Mouse (Mus musculus) c-Kit-positive CD71-negative TER-119-negative erythroid progenitor cells, embryonic 14.5 days (primary cell): ENCODE data around the gene Mgme1.

Experiments used
- DNase-seq: peaks from one replicate; pipeline ENCODE4 v3.0.0-alpha.2; 2013; ENCODE audit warnings: low read depth

Gene Mgme1

GRCm38 (mm10) chr2:144270507-144271420 is at the start of gene Mgme1, which contains the start of gene Snx5:
Gene Mgme1, plus strand, starts transcription at chr2:144270663.
Gene Snx5, minus strand, starts transcription at chr2:144270906.
- DNase-seq, result peak; percentile 93

DNA sequence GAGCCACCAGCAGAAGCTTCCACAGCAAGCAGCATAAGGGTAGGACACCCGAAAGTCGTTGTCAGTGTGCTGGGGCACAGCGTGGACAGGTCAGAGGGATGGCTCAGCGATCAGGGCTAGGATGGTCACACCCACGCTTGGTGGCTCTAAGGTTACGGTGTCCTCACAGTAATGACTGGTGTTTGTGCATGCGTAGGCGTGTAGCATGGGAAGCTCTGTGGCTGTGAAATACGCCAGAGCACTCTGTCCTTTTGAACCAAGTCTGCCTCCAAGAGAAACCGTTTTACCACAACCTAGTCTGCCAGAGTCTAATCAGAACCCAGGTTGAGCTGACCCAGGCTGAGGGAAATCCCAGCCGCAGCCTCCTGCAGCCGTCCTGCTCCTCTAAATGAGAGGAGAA is 46.1 kb upstream of the Mgme1 start:
- no peak for DNase-seq

DNA sequence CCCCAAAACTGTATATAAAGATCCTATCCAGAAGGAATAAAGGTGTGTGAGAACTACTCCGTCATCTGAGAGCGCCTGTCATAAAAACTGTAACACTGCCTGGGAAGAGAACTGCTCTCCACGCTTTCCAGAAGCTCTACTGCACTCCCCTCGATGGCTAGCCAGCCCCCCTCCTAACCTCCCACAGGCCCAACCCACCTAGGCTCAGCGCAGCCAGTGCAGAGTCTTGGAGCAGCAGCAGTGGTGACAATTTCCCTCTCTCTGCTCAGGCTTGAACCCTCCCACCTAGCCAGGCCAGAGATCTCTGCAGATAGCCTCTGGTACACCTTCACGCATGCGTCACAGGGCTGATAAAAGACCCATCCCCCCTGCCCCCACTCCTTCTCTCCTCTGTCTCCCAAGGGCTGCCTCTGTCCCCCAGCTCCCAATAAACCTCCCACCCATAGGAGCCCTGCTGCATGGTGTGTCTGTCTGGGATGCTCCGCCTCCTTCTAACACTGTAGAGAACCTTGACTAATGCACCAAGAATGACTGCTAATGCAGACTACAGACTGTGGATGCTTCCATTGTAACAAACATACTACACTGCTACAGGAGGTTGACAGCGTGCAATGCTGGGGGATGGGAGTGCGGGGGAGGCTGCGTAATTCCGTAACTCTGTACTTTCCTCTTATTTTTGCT is 43.4 kb upstream of the Mgme1 start:
- DNase-seq, result no peak

- no peak for DNase-seq
These were observed 41.7 kb upstream of the Mgme1 start for GRCm38 (mm10) chr2:144228521-144229346.

DNA sequence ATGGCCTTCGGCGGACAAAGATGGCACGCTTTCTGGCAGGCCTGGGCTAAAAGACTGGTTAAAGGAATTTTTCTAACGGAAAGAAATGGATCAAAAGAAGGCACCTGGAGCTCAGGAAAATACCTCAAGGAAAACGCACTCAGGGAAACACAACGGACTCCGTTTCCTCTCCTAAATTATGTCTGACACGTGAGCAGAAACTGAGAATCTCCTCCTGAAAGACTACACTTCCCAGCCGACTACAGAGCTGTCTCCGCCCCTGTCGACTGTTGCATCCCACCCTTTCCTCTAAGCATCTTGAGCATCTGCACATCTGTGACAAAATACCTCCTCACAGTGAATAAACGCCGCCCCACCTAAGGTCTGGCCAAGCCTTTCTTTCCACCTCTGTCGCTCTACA is 40.8 kb upstream of the Mgme1 start:
- no peak for DNase-seq

GRCm38 (mm10) chr2:144230498-144230897 is 40.0 kb upstream of the Mgme1 start:
- no peak for DNase-seq

- no peak for DNase-seq
These were observed 39.3 kb upstream of the Mgme1 start for GRCm38 (mm10) chr2:144231115-144231514.

GRCm38 (mm10) chr2:144233534-144233933 is 36.9 kb upstream of the Mgme1 start:
- no peak for DNase-seq

DNA sequence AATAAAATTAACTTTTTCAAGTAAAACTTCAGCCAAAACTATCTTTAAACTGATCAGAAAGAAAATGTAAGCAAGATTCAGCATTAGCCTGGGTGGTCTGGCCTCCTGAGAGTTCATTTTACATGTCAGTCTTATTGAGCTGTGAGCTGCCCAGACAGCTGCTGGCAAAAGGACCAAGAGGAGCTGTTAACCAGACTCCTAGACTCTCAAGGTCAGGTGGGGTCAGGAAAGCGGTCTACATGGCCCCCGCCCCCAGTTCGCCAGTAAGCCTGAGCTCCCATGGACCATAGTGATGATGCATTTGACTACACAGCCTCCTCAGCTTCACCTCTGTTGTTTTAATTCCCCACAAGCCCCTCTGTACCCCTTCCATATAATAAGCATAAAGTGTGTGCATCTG is 34.7 kb upstream of the Mgme1 start:
- DNase-seq, result no peak

GRCm38 (mm10) chr2:144236791-144237584 is 33.5 kb upstream of the Mgme1 start:
- DNase-seq, result no peak

- no peak for DNase-seq
These were observed 32.1 kb upstream of the Mgme1 start for GRCm38 (mm10) chr2:144238341-144238740.

GRCm38 (mm10) chr2:144239318-144239717 is 31.1 kb upstream of the Mgme1 start:
- no peak for DNase-seq

DNA sequence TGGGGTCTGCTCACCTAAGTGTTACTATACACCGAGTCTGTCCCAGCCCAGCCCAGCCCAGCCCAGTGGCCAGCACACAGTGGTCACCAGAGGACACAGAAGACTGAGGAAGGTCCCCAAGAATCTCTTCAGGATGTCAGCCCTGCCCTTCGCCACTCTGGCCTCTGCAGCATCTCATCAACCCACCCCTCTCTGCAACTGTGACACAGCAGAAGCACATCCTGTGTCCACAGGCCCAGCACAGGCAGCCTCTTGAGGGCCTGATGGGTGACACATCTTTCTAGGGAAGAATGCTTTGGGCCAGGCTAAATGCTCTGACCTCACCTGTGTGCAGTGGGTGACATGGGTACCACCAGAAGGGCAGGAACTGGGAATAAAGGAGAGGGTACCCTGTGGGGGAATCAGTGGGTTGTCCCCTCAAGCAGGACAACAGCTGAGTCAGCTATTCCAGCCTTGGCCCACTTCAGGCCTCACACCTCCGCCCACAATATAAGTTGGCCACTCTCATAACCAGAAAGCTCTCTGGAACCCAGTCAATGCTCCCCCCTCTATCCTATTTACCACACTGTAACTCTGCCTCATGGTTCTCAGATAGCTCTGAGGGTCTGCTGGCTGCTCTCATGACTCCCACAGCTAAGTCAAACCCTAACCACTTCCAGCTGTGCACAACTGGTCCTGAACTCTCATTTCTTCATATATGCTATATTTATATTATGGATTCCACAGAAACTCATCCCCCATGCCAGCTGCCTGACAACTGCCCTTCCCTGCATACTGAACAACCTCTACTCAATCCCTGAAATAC is 30.2 kb upstream of the Mgme1 start:
- no peak for DNase-seq

GRCm38 (mm10) chr2:144245464-144245863 is 25.0 kb upstream of the Mgme1 start:
- DNase-seq, result no peak

DNA sequence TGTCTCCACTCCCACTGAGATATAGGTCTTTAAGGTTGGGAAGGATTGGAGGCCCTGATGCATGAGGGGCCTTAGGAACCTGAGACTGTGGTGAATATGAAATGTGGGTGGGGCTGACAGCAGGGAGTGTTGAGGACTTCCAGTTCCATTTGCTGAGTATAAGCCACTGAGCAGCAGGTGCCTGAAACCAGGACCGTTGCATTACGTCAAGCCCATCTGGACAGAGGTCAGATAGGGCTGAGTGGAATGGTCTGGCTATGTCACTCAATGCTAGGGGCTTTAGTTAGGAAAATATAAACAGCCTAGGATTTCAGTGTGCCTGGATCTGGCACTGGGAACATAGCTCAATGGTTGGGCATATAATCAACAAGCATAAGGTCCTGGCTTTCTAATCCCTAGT is 24.2 kb upstream of the Mgme1 start:
- DNase-seq, result no peak

DNA sequence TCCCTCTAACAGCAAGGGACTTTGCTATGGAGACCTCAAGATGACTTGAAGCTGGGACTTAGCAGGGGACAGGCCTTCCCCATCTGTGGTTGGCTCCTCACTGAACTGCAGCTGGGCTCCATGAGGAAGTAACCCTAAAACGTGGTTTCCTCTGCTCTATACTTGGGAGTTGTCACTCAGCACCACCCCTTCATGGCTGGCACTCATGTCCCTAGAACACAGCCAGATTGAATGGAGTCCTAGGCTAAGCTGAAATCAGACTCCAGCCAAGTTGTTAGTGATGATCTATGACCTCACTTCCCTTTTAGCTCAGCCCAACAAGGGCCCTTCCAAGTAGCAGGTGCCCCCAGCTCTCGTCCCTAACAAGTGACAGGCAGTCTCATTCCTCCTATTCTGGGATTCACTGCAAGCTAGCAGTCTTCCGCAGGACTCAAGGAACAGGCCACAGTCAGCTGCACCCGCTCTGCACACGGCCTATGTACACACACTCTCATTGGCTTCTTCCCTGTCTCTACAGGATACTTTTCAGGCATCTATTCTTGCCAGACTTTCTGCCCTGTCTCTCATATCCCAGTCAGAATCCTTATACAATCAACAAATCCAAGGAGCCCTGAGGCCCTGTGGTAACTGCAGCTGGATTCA is 23.0 kb upstream of the Mgme1 start:
- peak; percentile 52 for DNase-seq

GRCm38 (mm10) chr2:144248613-144249376 is 21.7 kb upstream of the Mgme1 start:
- DNase-seq, result no peak

DNA sequence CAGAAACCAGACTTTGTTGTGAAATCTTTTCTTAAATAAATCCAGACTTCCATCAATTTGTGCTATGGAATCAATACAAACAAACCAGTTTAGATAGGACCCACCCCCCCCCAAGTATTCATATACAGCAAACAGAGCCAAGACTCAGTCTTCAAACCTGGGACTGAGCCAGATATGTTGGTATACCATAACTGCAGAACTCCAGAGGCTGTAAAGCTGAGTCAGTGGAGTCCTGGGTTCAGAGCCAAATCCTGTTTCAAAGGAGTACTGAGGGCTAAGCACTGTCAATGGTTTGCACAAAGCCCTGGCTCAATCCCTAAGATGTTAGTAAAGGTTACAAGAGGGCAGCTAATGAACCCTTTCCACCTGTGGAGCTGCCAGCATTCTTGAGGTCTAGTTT is 20.4 kb upstream of the Mgme1 start:
- DNase-seq, result no peak

DNA sequence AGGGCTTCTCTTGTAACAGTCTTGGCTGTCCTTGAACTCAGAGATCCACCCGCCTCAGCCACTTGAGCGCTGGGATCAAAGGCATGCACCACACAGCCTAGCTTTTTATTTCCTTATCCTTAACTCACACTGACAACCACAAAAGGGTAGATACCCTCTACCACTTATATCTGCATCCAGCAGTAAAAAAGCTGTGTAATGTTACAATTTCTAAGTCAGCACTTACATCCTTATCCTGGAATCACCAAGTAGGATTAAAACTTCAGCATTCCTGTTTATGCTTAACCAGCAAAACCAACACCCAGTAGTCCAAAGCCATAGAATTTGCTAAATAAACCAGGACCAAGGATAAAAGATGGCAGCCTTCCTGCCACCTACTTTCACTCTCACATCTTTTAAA is 7.6 kb upstream of the Mgme1 start:
- no peak for DNase-seq
